Mouse (Mus musculus): Measurements from ENCODE around the gene Col11a1. TPM values are rescaled to one million over a fixed set of nuclear protein-coding genes. Genes with fewer than 3 reads are reported as not detected.

Gene Col11a1
- not detected for polyA plus RNA-seq (2017; shearing (Covaris generic))

GRCm38 (mm10) chr3:114029971-114030635 is at the start of gene Col11a1:
Gene Col11a1 (plus strand): TSS chr3:114030540.

All from activated CD4-positive, CD25-positive, alpha-beta regulatory T cell, adult 9 weeks (primary cell).